Mouse (Mus musculus): ENCODE measurements around the gene Mta2.
"Not testable (repeated sequence)": the region's sequence is repeated elsewhere in the genome, so short reads cannot be mapped to it uniquely, and the experiment has no call there.

The Mta2 gene

GRCm38 (mm10) chr19:8967893-8968292 lies 26.2 kb downstream of the Mta2 start:
- no peak for DNase-seq

- DNase-seq = not testable (repeated sequence)
Observed at GRCm38 (mm10) chr19:8972491-8972890, 30.8 kb downstream of the Mta2 start.

- no peak for DNase-seq
Observed at GRCm38 (mm10) chr19:8974638-8975037, 33.0 kb downstream of the Mta2 start.

- no peak for DNase-seq
Observed at GRCm38 (mm10) chr19:8975491-8975890, 33.8 kb downstream of the Mta2 start.

- DNase-seq = no peak
Observed at GRCm38 (mm10) chr19:8976535-8976934, 34.9 kb downstream of the Mta2 start.

GRCm38 (mm10) chr19:8980771-8981170 lies 39.1 kb downstream of the Mta2 start:
- DNase-seq = no peak

- DNase-seq = no peak
Observed at GRCm38 (mm10) chr19:8981450-8982168, 39.9 kb downstream of the Mta2 start.

GRCm38 (mm10) chr19:8982303-8983149 lies 40.9 kb downstream of the Mta2 start:
- DNase-seq = no peak

GRCm38 (mm10) chr19:8983150-8983650 lies 41.5 kb downstream of the Mta2 start:
- DNase-seq = no peak

- peak in 1 of 2 experiments; percentile 70 for DNase-seq
Observed at GRCm38 (mm10) chr19:8984255-8984868, 42.7 kb downstream of the Mta2 start.

- DNase-seq = no peak
Observed at GRCm38 (mm10) chr19:8985891-8986290, 44.2 kb downstream of the Mta2 start.

- no peak for DNase-seq
Observed at GRCm38 (mm10) chr19:8987816-8988215, 46.1 kb downstream of the Mta2 start.

GRCm38 (mm10) chr19:8988346-8989065 lies 46.8 kb downstream of the Mta2 start:
- no peak for DNase-seq

GRCm38 (mm10) chr19:8989066-8989566 lies 47.4 kb downstream of the Mta2 start, which contains the start of gene Ahnak:
Gene Ahnak (plus strand): TSS chr19:8989284.
- no peak for DNase-seq

GRCm38 (mm10) chr19:8989567-8990431 lies 48.1 kb downstream of the Mta2 start:
- DNase-seq = no peak

- DNase-seq = no peak
Observed at GRCm38 (mm10) chr19:8990432-8991102, 48.9 kb downstream of the Mta2 start.

- DNase-seq = no peak
Observed at GRCm38 (mm10) chr19:8991245-8991870, 49.7 kb downstream of the Mta2 start.

- DNase-seq = no peak
Observed at GRCm38 (mm10) chr19:8991871-8992735, 50.4 kb downstream of the Mta2 start.

Data from thymus, adult 18-20 months (tissue).